Comparison of ENCODE assay signal across 14 mouse cellular contexts in genomic region chr6:146258261-146258660, GRCm38 (mm10).
DNase-seq lines count a peak whose midpoint lies in the region; ATAC-seq and TF ChIP-seq lines count a peak whose summit lies in the region.
"Had no signal": no experiment of that assay in that cellular context is flagged by ENCODE, and none has a peak within 500 bp of the region (broad histone marks: within the 10 kb centered on the region; RNA-seq: fewer than 3 reads in every experiment).

No protein-coding gene starts in this region.

- no peaks in the 10 kb centered on the region for H3K4me1 ChIP-seq in kidney, postnatal 0 days (replicated peaks; ENCODE audit: insufficient read depth, low read length)
- H3K4me1 ChIP-seq in stomach, postnatal 0 days (replicated peaks; ENCODE audit: control insufficient read depth, insufficient read depth) = no peaks in the 10 kb centered on the region

- TF ChIP-seq EP300 in stomach, postnatal 0 days (optimal IDR thresholded peaks at IDR 0.05) = no peak

- no peaks in the 10 kb centered on the region for H3K9me3 ChIP-seq in kidney, postnatal 0 days (replicated peaks; ENCODE audit: low read length)
- H3K9me3 ChIP-seq in stomach, postnatal 0 days (ENCODE audit: control insufficient read depth, low read length) = 0 out of 2 replicates have a peak, but pooled peaks cover 2% of the 10 kb centered on the region
- H3K9me3 ChIP-seq: G1E had no signal

- no peak overlapping the region for H3K27ac ChIP-seq in kidney, postnatal 0 days
- no peak overlapping the region for H3K27ac ChIP-seq in stomach, postnatal 0 days (replicated peaks)
- H3K27ac ChIP-seq: liver, embryonic 13.5 days had no signal

- H3K4me3 ChIP-seq in kidney, postnatal 0 days (replicated peaks; ENCODE audit: low read depth, low read length) = no peak overlapping the region
- no peak overlapping the region for H3K4me3 ChIP-seq in stomach, postnatal 0 days (ENCODE audit: low read depth, low read length)
- H3K4me3 ChIP-seq: liver, embryonic 13.5 days had no signal

- no peaks in the 10 kb centered on the region for H3K27me3 ChIP-seq in kidney, postnatal 0 days (ENCODE audit: insufficient read depth, low read length)
- H3K27me3 ChIP-seq in stomach, postnatal 0 days (ENCODE audit: control insufficient read depth, insufficient read depth, low read length) = no peaks in the 10 kb centered on the region
- H3K27me3 ChIP-seq: liver, embryonic 13.5 days had no signal

- no peak for ATAC-seq in kidney, postnatal 0 days (replicated peaks; ENCODE audit: low FRiP score, low read depth)
- no peak for ATAC-seq in stomach, postnatal 0 days (ENCODE audit: low FRiP score, low TSS enrichment)
- ATAC-seq: intestine, embryonic 16.5 days had no signal

- no peak overlapping the region for H3K9ac ChIP-seq in kidney, postnatal 0 days (ENCODE audit: low read depth, low read length)
- no peak overlapping the region for H3K9ac ChIP-seq in stomach, postnatal 0 days (ENCODE audit: low read length)
- H3K9ac ChIP-seq: liver, embryonic 13.5 days had no signal

- H3K4me2 ChIP-seq in kidney, postnatal 0 days (ENCODE audit: low read length) = no peak overlapping the region
- H3K4me2 ChIP-seq in stomach, postnatal 0 days (replicated peaks; ENCODE audit: low read depth) = no peak overlapping the region
- H3K4me2 ChIP-seq: heart, embryonic 11.5 days; liver, embryonic 13.5 days had no signal

- no peaks in the 10 kb centered on the region for H3K36me3 ChIP-seq in kidney, postnatal 0 days (ENCODE audit: insufficient read depth, low read length)
- H3K36me3 ChIP-seq in stomach, postnatal 0 days (ENCODE audit: control insufficient read depth, insufficient read depth, low read length) = no peaks in the 10 kb centered on the region
- H3K36me3 ChIP-seq: G1E; liver, embryonic 13.5 days had no signal

- WGBS in kidney, postnatal 0 days = 98% methylated on average over 3 of the region's 3 CpGs
- WGBS in stomach, postnatal 0 days = 98% methylated on average over 3 of the region's 3 CpGs

- intact Hi-C loops in left cerebral cortex, postnatal 25 days (cut with DNase I) = no loop called here

- TF ChIP-seq CTCF in kidney, postnatal 0 days (IDR thresholded peaks at IDR 0.05; ENCODE audit: low read depth) = peak; percentile 30; the same call in 1 of the 2 replicates
- TF ChIP-seq CTCF in stomach, postnatal 0 days (IDR thresholded peaks at IDR 0.05; ENCODE audit: low read depth) = peak; percentile 29

- DNase-seq in kidney, postnatal 0 days (ENCODE audit: low spot score) = no peak
- no peak for DNase-seq in kidney, adult 9 months
- peak; percentile 10 to 54 for DNase-seq in spleen, postnatal 4 days (ENCODE audit: low spot score in 2 of 2)
- DNase-seq in spleen, postnatal 10 days (ENCODE audit: low spot score in 2 of 2) = no peak
- peak; percentile 17 for DNase-seq in NIH3T3 (ENCODE audit: low read depth)
- DNase-seq in stomach, postnatal 0 days (ENCODE audit: low spot score) = no peak
- no peak for DNase-seq in left cerebral cortex, postnatal 25 days (ENCODE audit: low spot score in 2 of 2)
- DNase-seq: cerebellum, postnatal 25 days; liver, embryonic 13.5 days; spleen, adult 18-20 months; thymus, postnatal 14 days had no signal

Comparison
In these comparisons a context has a peak if more than half of its experiments do, and no peak if none do; other contexts are left out.
1. DNase-seq: peak in spleen, postnatal 4 days (2 of 2) and NIH3T3 (single experiment); none in kidney, postnatal 0 days (single experiment), kidney, adult 9 months (single experiment), spleen, postnatal 10 days (0 of 2), stomach, postnatal 0 days (single experiment) and left cerebral cortex, postnatal 25 days (0 of 2).